ENCODE assay signal across 8 mouse cellular contexts in the genomic region with DNA sequence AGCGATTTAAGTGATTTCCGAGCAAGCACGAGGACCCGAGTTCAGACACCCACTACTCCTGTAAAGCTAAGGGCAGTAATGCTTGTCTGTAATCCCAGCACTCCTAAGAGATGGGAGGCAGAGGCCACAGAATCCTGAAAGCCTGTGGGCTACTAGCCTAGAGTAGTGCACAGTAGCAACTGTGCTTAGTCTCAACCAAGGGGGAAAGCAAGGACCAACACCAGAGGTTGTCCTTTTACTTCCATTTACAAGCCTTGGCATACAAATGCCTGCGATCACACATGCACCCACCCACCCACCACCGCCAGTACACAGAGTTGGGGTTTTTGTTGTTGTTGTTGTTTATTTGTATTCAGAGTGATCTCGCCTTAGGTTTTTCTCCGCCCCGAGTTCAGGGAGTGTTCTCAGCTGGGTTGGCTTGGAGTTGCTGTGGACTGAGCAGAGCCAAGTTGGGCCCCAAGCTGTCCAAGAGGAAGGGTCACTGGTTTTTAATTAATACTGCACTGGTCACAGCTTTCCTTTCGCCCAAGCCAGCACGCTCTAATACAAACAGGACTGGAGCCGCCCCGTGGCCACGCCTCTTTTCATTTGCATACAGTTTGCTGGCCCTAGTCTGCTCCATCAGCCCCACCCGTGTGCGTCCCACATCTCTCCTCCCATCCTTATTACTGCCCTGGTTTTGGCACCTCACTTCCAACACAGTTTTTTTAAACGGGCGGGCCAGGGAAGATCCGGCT.
DNase-seq lines count a peak whose midpoint lies in the region; ATAC-seq lines count a peak whose summit lies in the region.

No protein-coding gene starts in this region.

- H3K4me1 ChIP-seq in intestine, embryonic 14.5 days (replicated peaks; ENCODE audit: control insufficient read depth, insufficient read depth, low read length) = no peaks in the 10 kb centered on the region

- no peak overlapping the region for H3K9ac ChIP-seq in intestine, embryonic 14.5 days (ENCODE audit: low read length)

- H3K4me3 ChIP-seq in intestine, embryonic 14.5 days (ENCODE audit: low read depth, low read length) = 0 out of 2 replicates have a peak overlapping the region, but pooled peaks have one; percentile 6

- ATAC-seq in intestine, embryonic 14.5 days (replicated peaks; ENCODE audit: low FRiP score, low TSS enrichment, low read depth) = peak; percentile 80; the same call in 1 of the 2 replicates

- WGBS in intestine, embryonic 14.5 days = 31% methylated on average over 19 of the region's 19 CpGs

- peak overlapping the region; percentile 33 for H3K4me2 ChIP-seq in intestine, embryonic 14.5 days (ENCODE audit: low read length)

- H3K27ac ChIP-seq in intestine, embryonic 14.5 days (ENCODE audit: low read depth) = no peak overlapping the region

- peak; percentile 32 for DNase-seq in adrenal gland, postnatal 14 days
- no peak for DNase-seq in adrenal gland, postnatal 4 days (ENCODE audit: low spot score in 2 of 2)
- DNase-seq in adrenal gland, postnatal 25 days = peak; percentile 20
- DNase-seq in intestine, embryonic 14.5 days (ENCODE audit: low spot score) = no peak
- peak; percentile 23 for DNase-seq in lung, postnatal 14 days
- DNase-seq in cerebellum, adult 9-11 months = no peak
- no peak for DNase-seq in layer of hippocampus, adult 18-20 months (ENCODE audit: low spot score in 2 of 2)
- DNase-seq in spleen, postnatal 36 days (ENCODE audit: low spot score in 2 of 2) = no peak

- H3K36me3 ChIP-seq in intestine, embryonic 14.5 days (ENCODE audit: control insufficient read depth, insufficient read depth, low read length) = no peaks in the 10 kb centered on the region

- H3K9me3 ChIP-seq in intestine, embryonic 14.5 days (ENCODE audit: control insufficient read depth, low read length) = no peaks in the 10 kb centered on the region

- no peaks in the 10 kb centered on the region for H3K27me3 ChIP-seq in intestine, embryonic 14.5 days (replicated peaks; ENCODE audit: control insufficient read depth, insufficient read depth, low read length)

Comparison
In these comparisons a context has a peak if more than half of its experiments do, and no peak if none do; other contexts are left out.
1. DNase-seq: peak in adrenal gland, postnatal 14 days (single experiment), adrenal gland, postnatal 25 days (single experiment) and lung, postnatal 14 days (single experiment); none in adrenal gland, postnatal 4 days (0 of 2), intestine, embryonic 14.5 days (single experiment), cerebellum, adult 9-11 months (single experiment), layer of hippocampus, adult 18-20 months (0 of 2) and spleen, postnatal 36 days (0 of 2).